11 mouse cellular contexts compared by ENCODE assay signal in genomic region chr5:97090034-97090784, GRCm38 (mm10). TPM values are rescaled to one million over a fixed set of nuclear protein-coding genes. Genes with fewer than 3 reads are reported as not detected.
DNase-seq lines count a peak whose midpoint lies in the region; ATAC-seq lines count a peak whose summit lies in the region.
"Had no signal": no experiment of that assay in that cellular context is flagged by ENCODE, and none has a peak within 500 bp of the region (broad histone marks: within the 10 kb centered on the region; RNA-seq: fewer than 3 reads in every experiment).

No protein-coding gene starts in this region.

- H3K36me3 ChIP-seq in midbrain, embryonic 16.5 days (ENCODE audit: control insufficient read depth, insufficient read depth, low read length): peaks cover 16% of the 10 kb centered on the region
- H3K36me3 ChIP-seq in midbrain, embryonic 11.5 days (ENCODE audit: control insufficient read depth, insufficient read depth, low read length): peaks cover 5% of the 10 kb centered on the region; the same call in 1 of the 2 replicates
- peaks cover 27% of the 10 kb centered on the region for H3K36me3 ChIP-seq in embryonic facial prominence, embryonic 15.5 days
- H3K36me3 ChIP-seq in limb, embryonic 13.5 days: peaks cover 37% of the 10 kb centered on the region
- H3K36me3 ChIP-seq in splenic B cell, adult 2 months (ENCODE audit: control insufficient read depth, insufficient read depth, low read length, poor library complexity, severe bottlenecking): peaks cover 14% of the 10 kb centered on the region

- WGBS in midbrain, embryonic 16.5 days: 66% methylated on average over 6 of the region's 6 CpGs
- WGBS in midbrain, embryonic 11.5 days: 76% methylated on average over 6 of the region's 6 CpGs
- WGBS in embryonic facial prominence, embryonic 15.5 days: 54% methylated on average over 6 of the region's 6 CpGs
- 54% methylated on average over 6 of the region's 6 CpGs for WGBS in limb, embryonic 13.5 days

- H3K4me2 ChIP-seq in midbrain, embryonic 16.5 days (ENCODE audit: low read length): no peak overlapping the region
- H3K4me2 ChIP-seq in midbrain, embryonic 11.5 days: no peak overlapping the region
- H3K4me2 ChIP-seq in embryonic facial prominence, embryonic 15.5 days (replicated peaks): no peak overlapping the region
- no peak overlapping the region for H3K4me2 ChIP-seq in limb, embryonic 13.5 days (replicated peaks)
- H3K4me2 ChIP-seq: neural tube, embryonic 15.5 days had no signal

- H3K4me1 ChIP-seq in midbrain, embryonic 16.5 days (ENCODE audit: control insufficient read depth, insufficient read depth, low read length): no peaks in the 10 kb centered on the region
- no peaks in the 10 kb centered on the region for H3K4me1 ChIP-seq in midbrain, embryonic 11.5 days (ENCODE audit: control insufficient read depth, insufficient read depth, low read length)
- no peaks in the 10 kb centered on the region for H3K4me1 ChIP-seq in embryonic facial prominence, embryonic 15.5 days
- no peaks in the 10 kb centered on the region for H3K4me1 ChIP-seq in limb, embryonic 13.5 days
- H3K4me1 ChIP-seq: neural tube, embryonic 15.5 days had no signal

- no peak overlapping the region for H3K9ac ChIP-seq in midbrain, embryonic 16.5 days (ENCODE audit: low read depth, low read length)
- H3K9ac ChIP-seq in midbrain, embryonic 11.5 days (ENCODE audit: low read length): no peak overlapping the region
- H3K9ac ChIP-seq in embryonic facial prominence, embryonic 15.5 days: no peak overlapping the region
- no peak overlapping the region for H3K9ac ChIP-seq in limb, embryonic 13.5 days
- H3K9ac ChIP-seq: neural tube, embryonic 15.5 days had no signal

- no peak for DNase-seq in midbrain, embryonic 11.5 days (ENCODE audit: low spot score, missing footprints)
- DNase-seq in splenic B cell, adult 2 months (ENCODE audit: low read depth, low spot score): peak; percentile 63
- no peak for DNase-seq in gastrocnemius, adult 8-10 months (ENCODE audit: low spot score in 2 of 2)
- DNase-seq in thymus, postnatal 36 days: no peak
- DNase-seq: thymus, postnatal 4 days had no signal

- no peaks in the 10 kb centered on the region for H3K27me3 ChIP-seq in midbrain, embryonic 16.5 days (ENCODE audit: control insufficient read depth, insufficient read depth, low read depth, low read length)
- no peaks in the 10 kb centered on the region for H3K27me3 ChIP-seq in midbrain, embryonic 11.5 days (ENCODE audit: control insufficient read depth, insufficient read depth, low read length)
- H3K27me3 ChIP-seq in embryonic facial prominence, embryonic 15.5 days: no peaks in the 10 kb centered on the region
- no peaks in the 10 kb centered on the region for H3K27me3 ChIP-seq in limb, embryonic 13.5 days
- no peaks in the 10 kb centered on the region for H3K27me3 ChIP-seq in splenic B cell, adult 2 months (ENCODE audit: control insufficient read depth, insufficient read depth, low read length, poor library complexity, severe bottlenecking)
- H3K27me3 ChIP-seq: megakaryocyte, embryonic 14.5 days; neural tube, embryonic 15.5 days had no signal

- peak; percentile 16; the same call in 1 of the 2 replicates for ATAC-seq in midbrain, embryonic 16.5 days
- no peak for ATAC-seq in midbrain, embryonic 11.5 days (ENCODE audit: low FRiP score)
- peak; percentile 51; the same call in 1 of the 2 replicates for ATAC-seq in embryonic facial prominence, embryonic 15.5 days (ENCODE audit: insufficient number of reproducible peaks, low FRiP score, low TSS enrichment, low read depth)
- ATAC-seq in limb, embryonic 13.5 days (ENCODE audit: low FRiP score, low read depth): peak; percentile 59
- ATAC-seq: hindbrain, embryonic 16.5 days had no signal

- no peaks in the 10 kb centered on the region for H3K9me3 ChIP-seq in midbrain, embryonic 16.5 days (replicated peaks; ENCODE audit: control insufficient read depth, low read length, poor library complexity, severe bottlenecking)
- H3K9me3 ChIP-seq in midbrain, embryonic 11.5 days (ENCODE audit: control insufficient read depth, low read length): no peaks in the 10 kb centered on the region
- no peaks in the 10 kb centered on the region for H3K9me3 ChIP-seq in embryonic facial prominence, embryonic 15.5 days (replicated peaks)
- no peaks in the 10 kb centered on the region for H3K9me3 ChIP-seq in limb, embryonic 13.5 days
- H3K9me3 ChIP-seq: megakaryocyte, embryonic 14.5 days; neural tube, embryonic 15.5 days had no signal

- no peak overlapping the region for H3K4me3 ChIP-seq in midbrain, embryonic 16.5 days (ENCODE audit: low read depth, low read length)
- H3K4me3 ChIP-seq in midbrain, embryonic 11.5 days (ENCODE audit: low read depth, low read length): no peak overlapping the region
- H3K4me3 ChIP-seq in embryonic facial prominence, embryonic 15.5 days (replicated peaks): no peak overlapping the region
- no peak overlapping the region for H3K4me3 ChIP-seq in limb, embryonic 13.5 days
- H3K4me3 ChIP-seq: megakaryocyte, embryonic 14.5 days; neural tube, embryonic 15.5 days had no signal

- no peak overlapping the region for H3K27ac ChIP-seq in midbrain, embryonic 16.5 days (ENCODE audit: low read length)
- H3K27ac ChIP-seq in midbrain, embryonic 11.5 days (ENCODE audit: low read depth, low read length): no peak overlapping the region
- peak overlapping the region; percentile 48; the same call in 1 of the 2 replicates for H3K27ac ChIP-seq in embryonic facial prominence, embryonic 15.5 days (replicated peaks)
- H3K27ac ChIP-seq in limb, embryonic 13.5 days: no peak overlapping the region
- H3K27ac ChIP-seq: neural tube, embryonic 15.5 days had no signal

RNA-seq across cellular contexts. Expression of gene Paqr3, which starts 21.2 kb away (rescaled TPM):
- 17.6 and 21.4 TPM in 2 replicates for polyA plus RNA-seq in midbrain, embryonic 16.5 days (2015; fragmentation: Nextera tagmentation; extraction: Ambion mirVana)
- 10.3 and 13.3 TPM in 2 replicates for polyA plus RNA-seq in midbrain, embryonic 11.5 days (2014; fragmentation: Nextera tagmentation; extraction: Ambion mirVana)
- 5.1 and 5.4 TPM in 2 replicates for polyA plus RNA-seq in embryonic facial prominence, embryonic 15.5 days (2015; fragmentation: Nextera tagmentation; extraction: Ambion mirVana)
- 5.9 and 6.0 TPM in 2 replicates for polyA plus RNA-seq in limb, embryonic 13.5 days (2015; fragmentation: Nextera tagmentation; extraction: Ambion mirVana)
- total RNA-seq in gastrocnemius, adult 8-10 months (2022): 1 to 10 TPM; 2.6 to 6.0 (median 3.6) TPM
